Mouse (Mus musculus) embryonic fibroblast, embryonic 13.5 days (primary cell): ENCODE data around the gene Ogfod3.

ENCODE experiments used
- CTCF ChIP-seq: IDR thresholded peaks from 2 replicates; pipeline ENCODE4 v1.5.1; 2011; ENCODE audit warnings: mild to moderate bottlenecking, control low read depth, low read length, moderate library complexity, borderline replicate concordance; ENCODE audit not compliant: insufficient read depth
- POLR2A ChIP-seq: IDR thresholded peaks from 2 replicates; pipeline ENCODE4 v1.6.1; 2011; ENCODE audit warnings: low read depth, mild to moderate bottlenecking, control low read depth, low read length, moderate library complexity

DNA sequence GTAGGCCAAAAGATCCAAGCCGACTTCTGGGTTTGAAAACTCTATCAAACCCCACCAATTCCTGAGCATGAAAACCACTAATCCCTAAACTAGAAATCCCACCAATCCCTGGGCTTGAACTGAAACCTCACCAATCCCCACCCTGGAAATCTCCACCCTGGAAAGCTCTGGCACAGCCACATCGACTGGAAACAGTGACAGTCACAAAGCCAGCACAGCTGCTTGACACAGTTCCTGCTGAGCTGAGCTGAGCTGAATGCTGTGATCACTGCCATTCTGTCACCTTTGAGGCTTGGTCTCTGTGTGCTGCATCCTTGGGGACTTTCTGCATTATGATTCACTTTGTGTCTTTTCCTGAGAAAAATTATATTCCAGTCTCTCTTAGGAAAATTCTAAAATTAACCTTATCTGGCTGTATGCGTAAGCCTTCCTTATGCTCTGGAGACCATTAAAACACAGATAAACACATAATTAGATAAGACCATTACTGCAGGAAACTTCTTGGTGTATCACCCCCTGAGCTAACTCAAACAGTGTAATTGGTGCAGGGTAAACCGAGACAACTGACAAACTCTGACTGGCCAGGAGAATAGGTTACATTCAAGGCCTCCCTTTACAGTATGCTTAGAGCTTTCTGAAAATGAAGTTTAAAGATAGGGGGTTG is 27.2 kb upstream of the Ogfod3 start:
- TF ChIP-seq CTCF, result no peak
- no peak for TF ChIP-seq POLR2A
